Mouse (Mus musculus) kidney, postnatal 36 days (tissue): ENCODE data around the gene Tmco4.

Experiments
- DNase-seq, 2 experiments: peaks; one replicate each; pipeline ENCODE4 v3.0.0; 2021 to 2022; ENCODE audit warnings: mixed read lengths in 2 of 2

Tmco4 gene

GRCm38 (mm10) chr4:139024379-139024778 is 51.7 kb downstream of the Tmco4 start:
- DNase-seq: no peak

GRCm38 (mm10) chr4:139030675-139031074 is 58.0 kb downstream of the Tmco4 start:
- no peak for DNase-seq

GRCm38 (mm10) chr4:139032521-139032920 is 59.8 kb downstream of the Tmco4 start:
- no peak for DNase-seq

GRCm38 (mm10) chr4:139033263-139034009 is 60.7 kb downstream of the Tmco4 start:
- DNase-seq: no peak

- DNase-seq: no peak
These were observed 61.3 kb downstream of the Tmco4 start for GRCm38 (mm10) chr4:139034010-139034367.

GRCm38 (mm10) chr4:139034540-139034939 is 61.9 kb downstream of the Tmco4 start:
- DNase-seq: peak in 1 of 2 experiments; percentile 35

GRCm38 (mm10) chr4:139034942-139035341 is 62.3 kb downstream of the Tmco4 start:
- DNase-seq: no peak

- DNase-seq: no peak
These were observed 63.1 kb downstream of the Tmco4 start for GRCm38 (mm10) chr4:139035799-139036198.

- peak; percentile 39 to 41 for DNase-seq
These were observed 65.3 kb downstream of the Tmco4 start for GRCm38 (mm10) chr4:139037795-139038607.

GRCm38 (mm10) chr4:139040084-139040839 is 67.6 kb downstream of the Tmco4 start:
- no peak for DNase-seq

GRCm38 (mm10) chr4:139042611-139043010 is 69.9 kb downstream of the Tmco4 start:
- no peak for DNase-seq

- DNase-seq: no peak
These were observed 70.9 kb downstream of the Tmco4 start for GRCm38 (mm10) chr4:139043600-139043999.

- no peak for DNase-seq
These were observed 71.9 kb downstream of the Tmco4 start for GRCm38 (mm10) chr4:139044566-139044965.

GRCm38 (mm10) chr4:139046354-139046753 is 73.7 kb downstream of the Tmco4 start:
- DNase-seq: no peak

- DNase-seq: no peak
These were observed 75.8 kb downstream of the Tmco4 start for GRCm38 (mm10) chr4:139048518-139048917.

GRCm38 (mm10) chr4:139052796-139053195 is 80.1 kb downstream of the Tmco4 start:
- no peak for DNase-seq

- DNase-seq: no peak
These were observed 80.7 kb downstream of the Tmco4 start for GRCm38 (mm10) chr4:139053391-139053790.

GRCm38 (mm10) chr4:139054300-139054923 is 81.7 kb downstream of the Tmco4 start:
- no peak for DNase-seq

GRCm38 (mm10) chr4:139055336-139055735 is 82.6 kb downstream of the Tmco4 start:
- no peak for DNase-seq

GRCm38 (mm10) chr4:139055744-139056143 is 83.1 kb downstream of the Tmco4 start:
- no peak for DNase-seq

GRCm38 (mm10) chr4:139057291-139057690 is 84.6 kb downstream of the Tmco4 start:
- DNase-seq: no peak

GRCm38 (mm10) chr4:139058029-139058428 is 85.3 kb downstream of the Tmco4 start:
- DNase-seq: no peak

GRCm38 (mm10) chr4:139059569-139059968 is 86.9 kb downstream of the Tmco4 start:
- peak; percentile 24 to 79 for DNase-seq
